Mouse (Mus musculus): Measurements from ENCODE around the gene Anks1b. TPM values are rescaled to one million over a fixed set of nuclear protein-coding genes. Genes with fewer than 3 reads are reported as not detected.

Anks1b gene
- polyA plus RNA-seq, 1 experiment from 2014 or later: 1.6 TPM

DNA sequence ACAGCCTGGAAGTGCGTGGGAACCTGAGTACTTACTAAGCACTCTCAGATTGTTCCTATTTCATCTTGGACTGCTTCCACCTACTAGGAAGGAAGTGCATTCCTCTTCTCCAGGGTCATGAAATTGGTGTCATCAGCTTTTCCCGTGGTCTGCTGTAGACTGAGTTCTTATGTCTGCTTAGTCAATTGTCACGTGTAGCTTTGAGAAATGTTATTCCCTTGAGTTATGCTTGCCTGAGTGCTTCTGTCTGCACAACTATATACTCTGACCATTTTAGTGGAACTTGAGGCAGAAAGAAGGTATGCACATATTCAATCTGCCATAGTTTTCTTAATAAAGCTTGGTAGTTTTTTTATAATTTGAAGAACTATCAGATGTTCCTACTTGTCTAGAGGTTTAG, 243.6 kb downstream of the Anks1b start:
- H3K4me3 ChIP-seq: no peak overlapping the region
- H3K36me3 ChIP-seq: no peaks in the 10 kb centered on the region
- WGBS: 88% methylated on average over 3 of the region's 3 CpGs
- no peaks in the 10 kb centered on the region for H3K9me3 ChIP-seq (replicated peaks)
- H3K27ac ChIP-seq (replicated peaks): no peak overlapping the region
- H3K27me3 ChIP-seq (ENCODE audit: low read depth, poor library complexity, severe bottlenecking): no peaks in the 10 kb centered on the region
- H3K4me1 ChIP-seq: no peaks in the 10 kb centered on the region
- DNase-seq (ENCODE audit: low spot score): no peak

DNA sequence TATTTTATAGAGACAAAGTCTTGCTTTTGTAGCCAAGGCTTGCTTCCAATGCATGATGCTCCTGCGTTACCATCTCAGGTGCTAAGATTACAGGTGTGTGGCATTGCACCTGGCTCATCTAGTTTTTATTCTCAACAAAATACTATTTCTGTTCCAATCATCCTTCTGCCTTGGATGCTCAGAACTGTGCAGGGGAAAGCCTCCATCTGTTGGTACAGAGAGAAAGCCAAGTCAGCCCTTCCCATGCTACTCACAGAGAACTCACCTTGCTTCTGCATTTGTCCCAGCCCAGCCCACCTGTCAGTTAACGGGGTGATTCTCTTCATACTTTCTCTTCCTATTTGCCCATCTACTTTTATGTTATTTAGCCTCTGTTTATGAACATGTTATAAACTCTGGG, 244.5 kb downstream of the Anks1b start:
- Histone ChIP-seq H3K27ac (replicated peaks) (no peak overlapping the region), H3K27me3 (ENCODE audit: low read depth, poor library complexity, severe bottlenecking) (no peaks in the 10 kb centered on the region), H3K4me3 (no peak overlapping the region), H3K4me1 (no peaks in the 10 kb centered on the region), H3K9me3 (replicated peaks) (no peaks in the 10 kb centered on the region), H3K36me3 (no peaks in the 10 kb centered on the region)
- 90% methylated on average over 2 of the region's 2 CpGs for WGBS
- no peak for DNase-seq (ENCODE audit: low spot score)

DNA sequence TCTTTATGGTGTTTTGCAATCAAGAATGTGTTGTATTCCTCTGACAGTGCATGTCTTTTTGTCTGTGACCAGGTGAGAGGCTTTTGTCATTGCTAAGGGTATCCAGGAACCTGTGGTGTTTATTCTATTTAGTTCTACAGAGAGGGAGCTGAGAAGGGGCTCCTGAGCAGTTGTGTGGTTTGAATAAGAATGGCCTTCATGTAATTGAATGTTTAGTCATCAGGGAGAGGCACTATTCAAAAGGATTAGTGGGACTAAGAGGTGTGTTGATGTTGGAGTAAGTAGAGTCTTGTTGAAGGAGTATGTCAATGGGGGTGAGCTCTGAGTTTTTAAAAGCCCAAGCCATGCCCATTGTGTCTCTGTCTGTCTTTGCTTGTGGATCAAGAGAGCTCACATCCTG, 264.2 kb downstream of the Anks1b start:
- H3K27me3 ChIP-seq (ENCODE audit: low read depth, poor library complexity, severe bottlenecking): no peaks in the 10 kb centered on the region
- peaks cover 7% of the 10 kb centered on the region for H3K9me3 ChIP-seq (replicated peaks)
- no peaks in the 10 kb centered on the region for H3K4me1 ChIP-seq
- no peak for DNase-seq (ENCODE audit: low spot score)
- no peak overlapping the region for H3K4me3 ChIP-seq
- H3K27ac ChIP-seq (replicated peaks): no peak overlapping the region
- no peaks in the 10 kb centered on the region for H3K36me3 ChIP-seq

DNA sequence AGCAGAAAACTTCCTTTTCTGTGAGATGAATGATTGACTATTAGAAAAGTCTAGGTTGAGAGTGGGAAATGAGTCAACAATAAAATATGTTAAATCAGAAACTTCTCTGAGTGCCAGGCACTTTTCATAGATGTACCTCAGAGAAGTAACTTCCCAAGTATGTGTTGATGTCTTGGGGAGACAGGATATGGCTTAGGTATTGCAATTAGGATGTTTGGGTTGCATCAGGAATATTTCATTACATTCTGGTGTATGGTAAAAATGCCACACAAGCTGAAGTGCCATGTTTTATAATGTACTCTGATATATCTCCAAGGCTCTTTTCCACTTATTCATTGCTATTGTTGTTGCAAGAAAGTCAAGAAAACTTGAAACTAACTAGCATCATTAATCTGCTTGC, 267.6 kb downstream of the Anks1b start:
- H3K27me3 ChIP-seq (ENCODE audit: low read depth, poor library complexity, severe bottlenecking): no peaks in the 10 kb centered on the region
- no peak overlapping the region for H3K27ac ChIP-seq (replicated peaks)
- no peaks in the 10 kb centered on the region for H3K36me3 ChIP-seq
- H3K4me3 ChIP-seq: no peak overlapping the region
- H3K9me3 ChIP-seq (replicated peaks): no peaks in the 10 kb centered on the region
- DNase-seq (ENCODE audit: low spot score): no peak
- no peaks in the 10 kb centered on the region for H3K4me1 ChIP-seq

DNA sequence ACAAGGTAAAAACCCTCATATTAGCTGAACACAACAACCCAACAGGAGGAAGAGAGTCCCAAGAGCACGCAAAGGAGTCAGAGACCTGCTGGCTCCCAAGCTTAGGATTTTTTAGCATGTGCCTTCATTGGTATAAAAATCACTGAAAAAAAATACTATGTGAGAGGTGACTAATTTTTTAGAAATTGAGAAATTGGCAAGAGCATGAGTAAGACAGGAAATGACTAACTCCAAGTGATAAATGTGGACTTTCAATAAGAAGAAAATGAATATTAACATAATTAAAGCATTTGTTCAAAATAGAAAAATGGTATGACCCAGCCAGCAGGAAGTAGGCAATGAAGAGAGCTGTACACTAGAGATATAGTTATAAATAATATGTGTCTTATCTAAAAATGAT, 271.1 kb downstream of the Anks1b start:
- Histone ChIP-seq H3K36me3 (no peaks in the 10 kb centered on the region), H3K9me3 (replicated peaks) (no peaks in the 10 kb centered on the region; the same call in 1 of the 2 replicates), H3K4me3 (no peak overlapping the region), H3K27ac (replicated peaks) (no peak overlapping the region), H3K4me1 (no peaks in the 10 kb centered on the region), H3K27me3 (ENCODE audit: low read depth, poor library complexity, severe bottlenecking) (no peaks in the 10 kb centered on the region)
- WGBS: 96% methylated on average over 1 of the region's 1 CpGs
- DNase-seq (ENCODE audit: low spot score): no peak

DNA sequence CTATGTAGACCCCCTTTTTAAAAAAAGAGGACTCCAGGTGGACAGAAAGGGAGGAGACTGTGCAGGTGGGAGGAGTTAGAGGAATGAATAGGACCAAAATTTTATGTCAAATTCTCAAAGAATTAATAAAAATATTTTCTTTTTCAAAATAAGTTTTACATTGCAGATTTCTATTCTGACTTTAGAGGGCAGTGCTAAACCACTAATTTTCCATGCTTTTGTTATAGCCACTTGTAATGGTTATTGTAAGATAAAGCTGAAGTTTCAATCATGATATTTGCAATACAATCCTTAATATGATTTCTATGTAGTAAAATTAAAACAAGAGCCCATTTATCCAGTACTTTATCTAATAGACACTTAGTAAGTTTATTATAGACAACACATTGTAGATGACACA, 278.2 kb downstream of the Anks1b start:
- Histone ChIP-seq H3K4me3 (no peak overlapping the region), H3K27me3 (ENCODE audit: low read depth, poor library complexity, severe bottlenecking) (no peaks in the 10 kb centered on the region), H3K9me3 (replicated peaks) (no peaks in the 10 kb centered on the region; the same call in 1 of the 2 replicates), H3K4me1 (no peaks in the 10 kb centered on the region), H3K27ac (replicated peaks) (no peak overlapping the region), H3K36me3 (no peaks in the 10 kb centered on the region)
- no peak for DNase-seq (ENCODE audit: low spot score)

DNA sequence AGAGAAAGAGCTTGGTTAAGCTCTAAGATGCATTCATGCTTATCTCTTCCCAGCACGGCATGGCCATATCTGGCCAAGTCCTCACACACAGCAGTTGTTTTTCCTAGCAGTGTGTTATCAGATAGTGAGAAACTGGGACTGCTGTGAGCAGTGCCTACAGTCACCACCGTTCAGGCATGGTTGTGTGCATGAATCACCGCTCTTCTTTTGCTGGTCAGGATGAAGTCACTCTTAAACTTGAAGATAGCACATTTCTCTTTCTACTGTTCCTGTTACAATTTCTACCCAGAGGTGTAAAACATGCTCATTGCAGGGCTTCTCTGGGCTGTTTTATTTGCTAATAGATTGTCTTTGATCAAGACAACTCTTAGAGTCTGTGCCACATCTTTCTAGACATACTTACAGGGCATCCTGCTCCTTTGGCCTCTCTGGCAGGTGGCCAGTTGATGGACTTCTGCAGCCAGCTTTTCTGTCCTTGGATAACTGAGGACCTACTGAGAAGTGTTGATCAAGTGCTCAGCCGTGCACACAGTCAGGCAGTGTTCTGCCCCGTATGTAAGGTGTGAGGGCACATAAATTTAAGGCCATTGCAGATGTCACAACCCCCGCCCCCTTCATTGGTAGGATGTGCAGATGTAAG, 296.8 kb downstream of the Anks1b start:
- DNase-seq (ENCODE audit: low spot score): no peak

DNA sequence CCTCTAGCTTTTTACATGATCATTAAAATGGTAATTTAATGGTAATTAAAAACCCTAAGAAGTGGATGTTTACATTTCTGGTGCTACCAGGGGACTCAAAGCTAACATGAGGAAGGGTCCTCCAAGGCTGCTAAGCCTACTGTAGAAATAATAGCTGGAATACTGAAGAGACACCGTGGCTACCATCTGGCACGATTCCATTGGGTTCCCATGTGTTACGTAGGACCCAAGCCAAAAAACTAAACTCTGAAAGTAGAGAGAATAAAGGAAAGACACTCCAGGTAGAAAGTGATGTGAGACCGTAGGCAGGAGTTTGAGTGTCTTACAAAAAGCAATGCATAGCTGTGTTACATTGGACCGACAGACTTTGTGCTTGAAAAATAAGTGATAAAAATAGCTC, 317.1 kb downstream of the Anks1b start:
- Histone ChIP-seq H3K9me3 (replicated peaks) (no peaks in the 10 kb centered on the region), H3K4me1 (peaks cover 3% of the 10 kb centered on the region; the same call in 1 of the 2 replicates)
- 69% methylated on average over 5 of the region's 5 CpGs for WGBS

More for the DNA sequence above, 296.8 kb downstream of the Anks1b start:
- Histone ChIP-seq H3K4me1 (no peaks in the 10 kb centered on the region), H3K9me3 (replicated peaks) (no peaks in the 10 kb centered on the region), H3K27ac (replicated peaks) (no peak overlapping the region), H3K36me3 (no peaks in the 10 kb centered on the region), H3K4me3 (no peak overlapping the region), H3K27me3 (ENCODE audit: low read depth, poor library complexity, severe bottlenecking) (no peaks in the 10 kb centered on the region)
- 88% methylated on average over 6 of the region's 6 CpGs for WGBS

DNA sequence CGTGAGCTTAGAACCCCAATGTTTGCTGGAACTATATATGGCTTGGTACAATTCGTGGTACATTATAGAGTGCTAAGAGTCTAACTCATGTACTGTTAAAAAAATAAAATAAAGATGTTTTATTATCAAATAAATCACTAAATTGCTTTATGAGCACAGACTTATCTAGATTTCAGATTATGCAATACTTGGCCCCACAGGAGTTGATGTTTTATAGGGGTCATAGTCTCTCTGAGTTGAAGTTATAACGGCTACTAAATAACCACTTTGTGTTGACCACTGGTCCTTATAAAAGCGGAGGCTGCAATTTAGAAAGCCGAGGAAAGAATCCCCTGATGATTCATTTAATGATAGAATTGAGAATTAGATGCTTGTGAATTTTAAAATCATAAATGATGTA, 323.6 kb downstream of the Anks1b start:
- H3K36me3 ChIP-seq: no peaks in the 10 kb centered on the region
- no peak for DNase-seq (ENCODE audit: low spot score)
- H3K9me3 ChIP-seq (replicated peaks): no peaks in the 10 kb centered on the region
- H3K27me3 ChIP-seq (ENCODE audit: low read depth, poor library complexity, severe bottlenecking): no peaks in the 10 kb centered on the region
- WGBS: 87% methylated on average over 5 of the region's 5 CpGs
- H3K4me1 ChIP-seq: no peaks in the 10 kb centered on the region
- no peak overlapping the region for H3K27ac ChIP-seq (replicated peaks)
- H3K4me3 ChIP-seq: no peak overlapping the region

More for the DNA sequence above, 317.1 kb downstream of the Anks1b start:
- no peak overlapping the region for H3K27ac ChIP-seq (replicated peaks)
- no peaks in the 10 kb centered on the region for H3K27me3 ChIP-seq (ENCODE audit: low read depth, poor library complexity, severe bottlenecking)
- H3K4me3 ChIP-seq: no peak overlapping the region
- H3K36me3 ChIP-seq: no peaks in the 10 kb centered on the region
- no peak for DNase-seq (ENCODE audit: low spot score)

DNA sequence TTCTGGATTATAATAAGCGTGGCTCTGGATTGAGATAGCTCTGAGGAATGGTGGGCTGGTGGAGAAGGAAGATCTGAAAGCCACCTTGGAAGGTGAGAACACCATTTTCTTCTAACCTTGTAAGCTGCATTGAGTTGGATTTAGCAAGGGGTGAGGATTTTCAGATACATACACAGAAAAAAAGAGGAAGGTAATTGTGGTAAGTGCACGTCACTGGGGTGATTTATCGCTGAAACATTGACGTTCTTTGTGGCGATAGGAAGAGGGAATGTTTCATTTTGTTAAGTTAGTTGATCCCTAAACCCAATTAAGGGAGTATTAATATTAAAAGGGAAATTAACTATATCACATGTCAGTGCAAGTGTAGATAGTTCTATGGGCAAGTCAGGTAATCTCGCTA, 336.7 kb downstream of the Anks1b start:
- Histone ChIP-seq H3K4me1 (no peaks in the 10 kb centered on the region), H3K4me3 (no peak overlapping the region), H3K36me3 (no peaks in the 10 kb centered on the region), H3K27me3 (ENCODE audit: low read depth, poor library complexity, severe bottlenecking) (no peaks in the 10 kb centered on the region), H3K9me3 (replicated peaks) (no peaks in the 10 kb centered on the region), H3K27ac (replicated peaks) (no peak overlapping the region)
- no peak for DNase-seq (ENCODE audit: low spot score)
- 93% methylated on average over 6 of the region's 6 CpGs for WGBS

DNA sequence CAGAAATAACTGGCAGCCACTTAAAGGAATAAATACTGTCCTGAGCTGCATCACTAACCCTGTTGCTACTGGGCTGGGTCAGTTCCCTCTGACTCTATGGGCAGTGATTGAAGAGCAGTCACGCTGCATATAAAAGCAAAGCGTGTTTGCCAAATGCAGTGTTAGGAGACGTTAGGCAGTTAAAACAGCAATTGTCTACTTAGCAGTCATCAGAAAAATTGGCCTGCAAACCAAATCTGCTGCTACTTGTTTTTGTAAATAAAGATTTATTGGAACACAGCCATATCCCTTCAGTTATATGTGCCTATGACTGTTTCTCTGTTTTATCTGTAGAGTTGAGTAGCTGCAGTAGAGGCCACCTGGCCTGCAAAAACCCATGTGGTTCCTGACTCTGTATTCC, 347.2 kb downstream of the Anks1b start:
- H3K27me3 ChIP-seq (ENCODE audit: low read depth, poor library complexity, severe bottlenecking): no peaks in the 10 kb centered on the region
- H3K4me3 ChIP-seq: no peak overlapping the region
- no peaks in the 10 kb centered on the region for H3K4me1 ChIP-seq
- H3K27ac ChIP-seq (replicated peaks): no peak overlapping the region
- no peak for DNase-seq (ENCODE audit: low spot score)
- no peaks in the 10 kb centered on the region for H3K36me3 ChIP-seq
- 85% methylated on average over 3 of the region's 3 CpGs for WGBS
- H3K9me3 ChIP-seq (replicated peaks): no peaks in the 10 kb centered on the region

DNA sequence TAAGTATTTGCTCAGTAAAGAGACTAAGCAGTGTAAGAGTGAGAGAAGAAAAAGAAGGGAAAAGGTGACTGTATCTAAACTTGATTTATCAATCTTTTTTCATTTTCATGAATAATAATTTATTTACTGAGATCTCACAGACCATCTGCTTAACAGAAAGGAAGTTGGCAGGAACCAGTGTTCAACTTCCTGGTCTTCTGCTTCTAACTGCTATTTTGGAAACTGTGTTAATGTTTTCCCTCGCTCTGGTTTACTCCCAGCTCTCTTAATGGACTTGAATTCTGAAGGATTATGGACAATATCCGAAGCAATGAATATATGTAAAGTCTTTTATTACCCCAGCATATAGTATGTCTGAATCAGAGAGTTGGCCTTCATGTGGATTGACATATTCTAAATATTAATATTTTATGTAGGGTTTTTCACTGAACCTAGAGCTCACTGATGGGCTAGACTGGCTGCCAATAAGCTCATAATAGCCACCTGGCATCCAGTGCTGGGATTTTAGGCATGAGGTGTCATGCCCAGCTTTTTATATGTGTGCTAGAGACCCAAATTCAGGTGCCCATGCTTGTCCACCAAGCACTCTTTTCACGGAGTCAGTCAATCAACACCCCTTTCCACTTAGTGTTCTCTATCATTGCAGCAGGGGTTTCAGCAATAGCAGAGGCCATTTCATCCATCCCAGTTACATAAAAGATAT, 349.6 kb downstream of the Anks1b start:
- H3K4me1 ChIP-seq: no peaks in the 10 kb centered on the region
- no peaks in the 10 kb centered on the region for H3K27me3 ChIP-seq (ENCODE audit: low read depth, poor library complexity, severe bottlenecking)
- H3K4me3 ChIP-seq: no peak overlapping the region
- DNase-seq (ENCODE audit: low spot score): no peak
- no peak overlapping the region for H3K27ac ChIP-seq (replicated peaks)
- H3K9me3 ChIP-seq (replicated peaks): no peaks in the 10 kb centered on the region
- 93% methylated on average over 3 of the region's 3 CpGs for WGBS
- H3K36me3 ChIP-seq: no peaks in the 10 kb centered on the region

DNA sequence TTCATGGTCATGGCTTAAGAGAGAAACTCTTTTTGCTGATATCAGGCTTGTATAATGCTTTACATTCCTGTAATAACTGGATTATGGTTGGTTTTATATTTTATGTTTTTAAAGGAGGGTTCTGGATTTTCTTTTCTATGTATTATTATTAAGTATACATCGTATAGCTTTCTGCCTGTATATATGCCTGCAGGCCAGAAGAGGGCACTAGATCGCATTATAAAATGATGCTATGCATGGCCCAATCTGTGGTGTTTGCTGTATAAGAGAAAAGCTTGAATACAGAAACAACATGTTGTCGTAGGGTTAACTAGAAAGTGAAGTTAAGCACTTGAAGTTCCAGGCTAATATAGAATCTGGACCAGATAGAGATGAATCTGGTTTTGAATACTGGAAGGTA, 362.0 kb downstream of the Anks1b start:
- Histone ChIP-seq H3K4me3 (no peak overlapping the region), H3K27ac (replicated peaks) (no peak overlapping the region), H3K36me3 (no peaks in the 10 kb centered on the region), H3K4me1 (no peaks in the 10 kb centered on the region), H3K27me3 (ENCODE audit: low read depth, poor library complexity, severe bottlenecking) (no peaks in the 10 kb centered on the region), H3K9me3 (replicated peaks) (no peaks in the 10 kb centered on the region)
- 78% methylated on average over 3 of the region's 3 CpGs for WGBS
- DNase-seq (ENCODE audit: low spot score): no peak

Data from midbrain, embryonic 10.5 days (tissue).